Mouse (Mus musculus) stomach, postnatal 0 days (tissue): ENCODE data around the gene Map3k14. TPM values are rescaled to one million over a fixed set of nuclear protein-coding genes. Genes with fewer than 3 reads are reported as not detected.

Experiments used
- ATAC-seq: fragments of 200-750 bp; cut with Nextera tagmentation; 2 replicates; pipeline ENCODE4 v1.8.0; 2017; ENCODE audit not compliant: low FRiP score, low TSS enrichment
- DNase-seq: peaks from one replicate; pipeline ENCODE4 v3.0.0-alpha.2; 2016; ENCODE audit warnings: low spot score
- H3K27ac ChIP-seq: fragments of 300-500 bp; sonication (generic); replicated peaks from 2 replicates; pipeline ENCODE4 v1.5.1; 2014; ENCODE audit warnings: mild to moderate bottlenecking, control low read depth
- H3K27me3 ChIP-seq: fragments of 300-500 bp; sonication (generic); 2 replicates; pipeline ENCODE4 v1.6.1; 2014; ENCODE audit warnings: low read length; ENCODE audit not compliant: control insufficient read depth, insufficient read depth
- H3K36me3 ChIP-seq: fragments of 300-500 bp; sonication (generic); 2 replicates; pipeline ENCODE4 v1.6.1; 2014; ENCODE audit warnings: low read length, mixed read lengths; ENCODE audit not compliant: control insufficient read depth, insufficient read depth
- H3K4me1 ChIP-seq: fragments of 300-500 bp; sonication (generic); replicated peaks from 2 replicates; pipeline ENCODE4 v1.6.1; 2014; ENCODE audit warnings: antibody characterized with exemption; ENCODE audit not compliant: control insufficient read depth, insufficient read depth
- H3K4me2 ChIP-seq: fragments of 300-500 bp; sonication (generic); replicated peaks from 2 replicates; pipeline ENCODE4 v1.6.1; 2014; ENCODE audit warnings: low read depth, mild to moderate bottlenecking, control low read depth, moderate library complexity
- H3K4me3 ChIP-seq: fragments of 300-500 bp; sonication (generic); 2 replicates; pipeline ENCODE4 v1.5.1; 2014; ENCODE audit warnings: low read depth, low read length, control low read depth
- H3K9ac ChIP-seq: fragments of 300-500 bp; sonication (generic); 2 replicates; pipeline ENCODE4 v1.6.1; 2014; ENCODE audit warnings: mild to moderate bottlenecking, low read length, control low read depth, mixed read lengths
- H3K9me3 ChIP-seq: fragments of 300-500 bp; sonication (generic); 2 replicates; pipeline ENCODE4 v1.6.1; 2016; ENCODE audit warnings: low read length; ENCODE audit not compliant: control insufficient read depth
- CTCF ChIP-seq: IDR thresholded peaks from 2 replicates; pipeline ENCODE4 v1.5.1; 2016; ENCODE audit warnings: antibody characterized with exemption, low read depth, mild to moderate bottlenecking, moderate library complexity
- EP300 ChIP-seq: optimal IDR thresholded peaks from 2 replicates; pipeline ENCODE3; 2016; ENCODE audit warnings: antibody characterized with exemption
- WGBS: fragments of 180-500 bp; shearing (Covaris S2); extraction: QIAGEN DNeasy Blood & Tissue Kit; methylation state at CpG from one replicate; pipeline ENCODE4 v1.1.7; 2014; 5-methylcytosine and 5-hydroxymethylcytosine counted together
- polyA plus RNA-seq: library from polyadenylated mRNA; unstranded; fragments of >200 nt; fragmentation: Nextera tagmentation; extraction: Ambion mirVana; gene quantifications from 2 replicates; pipeline ENCODE4 v1.2.1, GENCODE M21; 2015

The Map3k14 gene
- polyA plus RNA-seq, 1 experiment from 2014 or later, result 1.6 TPM

DNA sequence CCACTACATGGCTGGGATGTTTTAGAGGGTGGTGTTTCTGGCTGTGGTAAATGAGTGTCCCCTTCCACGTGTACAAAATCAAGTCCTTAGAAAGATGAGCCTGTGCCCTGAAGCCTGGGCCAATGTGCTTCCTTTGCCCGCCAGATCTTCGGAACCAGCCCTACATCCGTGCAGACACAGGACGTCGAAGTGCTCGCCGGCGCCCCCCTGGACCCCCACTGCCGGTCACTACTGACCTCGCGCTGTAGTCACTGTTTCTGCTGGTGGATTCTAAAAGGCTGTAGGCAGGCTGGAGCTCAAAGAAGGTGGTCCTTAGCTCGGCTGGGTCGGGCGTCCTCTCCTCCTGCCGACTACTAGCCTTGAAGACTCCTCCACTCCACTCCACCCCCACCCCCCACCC, 68.9 kb downstream of the Map3k14 start:
- WGBS, result 4% methylated on average over 16 of the region's 16 CpGs
- Histone ChIP-seq H3K36me3 (no peaks in the 10 kb centered on the region), H3K27me3 (no peaks in the 10 kb centered on the region), H3K4me2 (peak overlapping the region; percentile 92), H3K9me3 (no peaks in the 10 kb centered on the region), H3K9ac (no peak overlapping the region), H3K27ac (no peak overlapping the region), H3K4me3 (peak overlapping the region; percentile 50; the same call in 1 of the 2 replicates), H3K4me1 (0 out of 2 replicates have a peak, but pooled peaks cover 2% of the 10 kb centered on the region)
- DNase-seq, result no peak
- TF ChIP-seq CTCF (no peak), EP300 (no peak)
- ATAC-seq, result no peak

DNA sequence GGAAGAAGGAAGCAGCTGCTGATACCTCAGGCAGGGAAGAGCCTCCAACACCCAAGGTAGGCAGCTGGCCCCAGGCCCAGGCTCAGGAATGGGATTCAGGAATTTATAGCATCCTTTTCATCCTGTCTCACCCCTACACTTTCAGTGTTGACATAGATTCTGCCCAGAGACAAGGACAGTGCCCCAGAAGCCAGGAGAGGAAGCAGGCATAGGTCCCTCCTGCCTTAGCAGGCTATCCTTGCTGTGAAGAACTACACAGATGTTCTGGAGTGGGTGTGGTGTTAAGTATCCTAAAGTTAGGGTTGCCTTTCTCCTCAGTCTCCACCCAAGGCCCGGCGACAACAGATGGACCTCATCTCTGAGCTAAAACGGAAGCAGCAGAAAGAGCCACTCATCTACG, 69.9 kb downstream of the Map3k14 start:
- no peaks in the 10 kb centered on the region for H3K36me3 ChIP-seq
- no peak for DNase-seq
- H3K4me2 ChIP-seq, result no peak overlapping the region
- H3K9ac ChIP-seq, result no peak overlapping the region
- ATAC-seq, result no peak
- H3K9me3 ChIP-seq, result no peaks in the 10 kb centered on the region
- H3K27ac ChIP-seq, result no peak overlapping the region
- peaks cover 3% of the 10 kb centered on the region; the same call in 1 of the 2 replicates for H3K27me3 ChIP-seq
- no peak for TF ChIP-seq EP300
- WGBS, result 78% methylated on average over 4 of the region's 4 CpGs
- H3K4me3 ChIP-seq, result no peak overlapping the region
- H3K4me1 ChIP-seq, result 0 out of 2 replicates have a peak, but pooled peaks cover 2% of the 10 kb centered on the region

- Histone ChIP-seq H3K36me3 (no peaks in the 10 kb centered on the region), H3K27ac (no peak overlapping the region), H3K9me3 (no peaks in the 10 kb centered on the region), H3K4me3 (no peak overlapping the region), H3K27me3 (peaks cover 7% of the 10 kb centered on the region; the same call in 1 of the 2 replicates), H3K4me1 (0 out of 2 replicates have a peak, but pooled peaks cover 2% of the 10 kb centered on the region), H3K9ac (no peak overlapping the region), H3K4me2 (no peak overlapping the region)
- 79% methylated on average over 5 of the region's 5 CpGs for WGBS
- ATAC-seq, result no peak
- DNase-seq, result no peak
- TF ChIP-seq EP300 (no peak), CTCF (no peak)
These were observed 71.6 kb downstream of the Map3k14 start for GRCm38 (mm10) chr11:103195656-103196055.

DNA sequence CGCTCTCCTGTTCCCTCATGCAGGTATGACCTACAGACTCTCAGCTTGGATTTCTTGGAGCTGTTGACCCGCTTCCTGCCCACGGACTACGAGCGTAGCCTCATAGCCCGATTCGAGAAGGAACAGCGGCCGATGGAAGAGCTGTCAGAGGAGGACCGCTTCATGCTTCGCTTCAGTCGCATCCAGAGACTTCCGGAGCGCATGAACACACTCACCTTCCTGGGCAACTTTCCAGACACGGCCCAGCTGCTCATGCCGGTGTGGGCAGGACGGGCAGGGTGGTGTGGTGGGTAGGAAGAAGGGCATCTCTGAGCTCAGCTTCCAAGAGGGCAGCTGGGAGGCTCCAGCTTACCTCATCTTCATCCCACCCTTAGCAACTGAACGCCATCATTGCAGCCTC, 72.0 kb downstream of the Map3k14 start:
- Histone ChIP-seq H3K4me1 (0 out of 2 replicates have a peak, but pooled peaks cover 2% of the 10 kb centered on the region), H3K4me2 (no peak overlapping the region), H3K27ac (no peak overlapping the region), H3K4me3 (no peak overlapping the region), H3K36me3 (no peaks in the 10 kb centered on the region), H3K27me3 (peaks cover 7% of the 10 kb centered on the region; the same call in 1 of the 2 replicates), H3K9ac (no peak overlapping the region), H3K9me3 (no peaks in the 10 kb centered on the region)
- 71% methylated on average over 18 of the region's 18 CpGs for WGBS
- DNase-seq, result no peak
- TF ChIP-seq CTCF (no peak), EP300 (no peak)
- ATAC-seq, result no peak

DNA sequence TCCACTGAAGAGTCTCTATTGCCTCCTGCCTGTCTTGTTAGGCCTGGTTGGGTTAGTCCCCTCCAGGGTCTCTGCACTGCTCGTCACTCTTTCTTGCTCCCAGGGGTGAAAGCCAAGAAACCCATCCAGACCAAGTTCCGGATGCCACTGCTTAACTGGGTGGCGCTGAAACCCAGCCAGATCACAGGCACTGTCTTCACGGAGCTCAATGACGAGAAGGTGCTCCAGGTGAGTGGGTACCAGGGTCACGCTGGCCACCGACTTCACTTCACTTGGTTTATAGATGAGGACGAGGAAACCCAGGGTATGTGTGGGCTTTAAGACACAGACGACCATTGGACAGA, 73.5 kb downstream of the Map3k14 start:
- H3K27ac ChIP-seq, result no peak overlapping the region
- ATAC-seq (no peak), DNase-seq (no peak)
- H3K27me3 ChIP-seq, result peaks cover 7% of the 10 kb centered on the region; the same call in 1 of the 2 replicates
- TF ChIP-seq CTCF, result no peak
- TF ChIP-seq EP300, result no peak
- H3K4me2 ChIP-seq, result no peak overlapping the region
- H3K9me3 ChIP-seq, result no peaks in the 10 kb centered on the region
- no peak overlapping the region for H3K4me3 ChIP-seq
- H3K9ac ChIP-seq, result no peak overlapping the region
- WGBS, result 67% methylated on average over 9 of the region's 9 CpGs
- no peaks in the 10 kb centered on the region for H3K4me1 ChIP-seq
- no peaks in the 10 kb centered on the region for H3K36me3 ChIP-seq

DNA sequence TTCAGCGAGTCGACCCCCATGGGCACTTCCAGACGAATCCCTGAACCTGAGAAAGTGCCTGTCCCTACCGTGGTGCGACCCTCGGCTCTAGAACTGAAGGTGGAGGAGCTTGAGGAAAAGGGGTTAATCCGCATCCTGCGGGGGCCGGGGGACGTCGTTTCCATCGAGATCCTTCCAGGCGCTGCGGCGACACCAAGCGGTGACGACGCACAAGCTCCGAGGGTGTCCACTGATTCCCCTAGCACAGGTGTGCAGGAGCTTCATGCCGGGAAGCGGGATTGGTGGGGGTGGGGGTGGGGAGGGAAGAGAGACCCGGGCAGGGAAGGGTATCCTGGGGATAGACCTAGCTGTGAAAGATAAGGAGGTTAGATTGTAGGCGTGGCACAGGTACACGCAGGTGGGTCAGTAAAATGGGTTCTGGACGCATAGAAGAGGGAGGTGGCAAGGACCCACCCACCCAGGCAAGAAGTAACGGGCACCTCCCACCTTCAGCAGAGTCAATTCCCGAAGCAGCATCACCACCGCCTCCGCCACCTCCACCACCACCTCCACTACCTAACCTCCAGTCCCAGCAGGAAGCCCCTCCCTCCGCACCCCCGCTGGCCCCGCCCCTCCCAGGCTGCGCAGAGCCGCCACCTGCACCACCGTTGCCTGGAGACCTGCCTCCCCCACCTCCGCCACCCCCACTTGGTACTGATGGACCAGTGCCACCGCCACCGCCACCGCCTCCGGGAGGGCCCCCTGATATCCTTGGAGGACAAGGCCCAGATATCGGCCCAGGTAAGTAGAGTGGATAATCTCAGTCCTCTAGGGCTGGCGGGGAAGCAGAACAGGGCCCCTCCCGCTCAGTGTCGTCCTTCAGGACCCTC, 74.1 kb downstream of the Map3k14 start:
- WGBS, result 9% methylated on average over 39 of the region's 44 CpGs
- H3K4me1 ChIP-seq, result no peaks in the 10 kb centered on the region
- peak overlapping the region; percentile 3; the same call in 1 of the 2 replicates for H3K4me3 ChIP-seq
- H3K9ac ChIP-seq, result no peak overlapping the region
- peak overlapping the region; percentile 28 for H3K4me2 ChIP-seq
- TF ChIP-seq CTCF (peak; percentile 68), EP300 (no peak)
- H3K27ac ChIP-seq, result no peak overlapping the region
- no peaks in the 10 kb centered on the region for H3K36me3 ChIP-seq
- peaks cover 7% of the 10 kb centered on the region; the same call in 1 of the 2 replicates for H3K27me3 ChIP-seq
- ATAC-seq, result 0 out of 2 replicates have a peak, but pooled peaks have one; percentile 21
- peak; percentile 50 for DNase-seq
- H3K9me3 ChIP-seq, result no peaks in the 10 kb centered on the region
